Mouse (Mus musculus) embryonic stem cell, embryonic (primary cell): ENCODE data around the gene Ccm2.

Experiments used
- CTCF ChIA-PET, 4 experiments: fragments of 300-600 bp in 2 of 4; fragments of 350-600 bp in 2 of 4; sonication (Branson Sonifier 250); formaldehyde crosslinking; loops; one replicate each; lab custom pipeline; 2022; ENCODE audit warnings: inconsistent platforms in 2 of 4; lab: Charles Lee
- POLR2A ChIA-PET, 4 experiments: fragments of 300-600 bp in 2 of 4; fragments of 350-600 bp in 2 of 4; sonication (Branson Sonifier 250); formaldehyde crosslinking; loops; one replicate each; lab custom pipeline; 2022; ENCODE audit warnings: antibody characterized with exemption in 4 of 4, inconsistent platforms in 1 of 4; lab: Charles Lee

Ccm2 gene

GRCm38 (mm10) chr11:6559996-6560395, 13.3 kb downstream of the Ccm2 start:
- ChIA-PET CTCF (interaction anchor here in 2 of 4 experiments (0.5 to 1.8 kb wide), 2 partner anchors 9 to 18 kb away, joined by 4 to 5 read pairs; no protein-coding TSS in a partner anchor), POLR2A (interaction anchor here in 2 of 4 experiments (0.6 to 7.1 kb wide), 8 partner anchors 9 to 61 kb away, joined by 3 to 60 read pairs (median 6); no protein-coding TSS in a partner anchor)

GRCm38 (mm10) chr11:6560655-6561360, 14.1 kb downstream of the Ccm2 start:
- ChIA-PET POLR2A (interaction anchor here in 2 of 4 experiments (1.0 to 7.1 kb wide), 10 partner anchors 9 to 55 kb away, joined by 3 to 60 read pairs (median 4); no protein-coding TSS in a partner anchor), CTCF (interaction anchor here in 1 of 4 experiments (0.5 kb wide), 1 partner anchor 17 kb away, joined by 4 read pairs; no protein-coding TSS in a partner anchor)

- POLR2A ChIA-PET, result interaction anchor here in 2 of 4 experiments (0.9 to 7.1 kb wide), 11 partner anchors 8 to 54 kb away, joined by 3 to 60 read pairs (median 3); no protein-coding TSS in a partner anchor
- CTCF ChIA-PET, result interaction anchor here in 1 of 4 experiments (2.0 kb wide), 1 partner anchor 125 kb away, joined by 4 read pairs; no protein-coding TSS in a partner anchor
Measured at GRCm38 (mm10) chr11:6561474-6561873, 14.8 kb downstream of the Ccm2 start.

- ChIA-PET POLR2A (interaction anchor here in 3 of 4 experiments (0.5 to 7.1 kb wide), 17 partner anchors 7 to 1652 kb away, joined by 3 to 60 read pairs (median 4); partner anchors contain the start of genes Ccm2 (in 1 of the 3) and Nacad (in 1 of the 3)), CTCF (interaction anchor here in 3 of 4 experiments (0.6 to 2.0 kb wide), 3 partner anchors 66 to 547 kb away, joined by 3 to 4 read pairs (median 4); no protein-coding TSS in a partner anchor)
Measured at GRCm38 (mm10) chr11:6562359-6562758, 15.7 kb downstream of the Ccm2 start.

DNA sequence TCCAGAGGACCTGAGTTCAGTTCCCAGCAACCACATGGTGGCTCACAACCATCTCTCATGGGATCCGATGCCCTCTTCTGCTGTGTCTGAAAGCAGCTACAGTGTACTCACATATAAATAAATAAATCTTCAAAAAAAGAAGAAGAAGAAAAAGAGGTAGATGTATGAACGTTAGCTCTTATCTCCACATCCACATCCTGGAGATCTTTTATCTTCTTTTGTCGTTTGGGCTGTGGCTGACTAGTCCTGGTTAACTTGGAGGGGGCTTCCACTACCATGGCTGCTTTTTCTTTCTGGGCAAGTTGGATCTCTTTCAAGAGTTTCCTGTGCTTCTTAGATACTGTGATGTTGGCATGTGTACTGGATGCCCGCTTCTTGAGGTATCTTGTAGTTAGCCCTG, 16.5 kb downstream of the Ccm2 start:
- POLR2A ChIA-PET, result interaction anchor here in 3 of 4 experiments (0.6 to 3.5 kb wide), 8 partner anchors 8 to 63 kb away, joined by 3 to 14 read pairs (median 4); partner anchors contain the start of genes Ccm2 (in 1 of the 3), Nacad (in 1 of the 3) and Tbrg4 (in 1 of the 3)
- CTCF ChIA-PET, result interaction anchor here in 1 of 4 experiments (2.0 kb wide), 1 partner anchor 127 kb away, joined by 4 read pairs; no protein-coding TSS in a partner anchor

DNA sequence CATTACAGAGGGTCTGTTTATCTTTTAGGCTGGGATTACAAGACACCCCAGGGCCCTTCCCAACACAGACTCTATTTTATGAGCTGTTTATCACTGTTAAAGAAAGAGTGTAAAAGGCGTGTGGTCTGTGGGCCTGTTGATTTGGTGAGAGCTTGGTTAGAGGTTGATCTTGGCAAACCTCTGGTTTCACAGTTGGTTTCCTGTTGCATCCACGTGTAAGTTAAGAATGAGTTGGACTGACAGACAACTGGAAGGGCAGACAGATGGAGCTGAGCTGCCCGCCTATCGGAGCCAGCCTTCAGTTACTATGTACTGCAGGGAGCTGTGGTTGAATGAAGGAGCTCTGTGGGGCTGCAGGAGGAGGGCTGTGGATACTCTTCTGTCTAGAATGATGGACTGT, 19.8 kb downstream of the Ccm2 start:
- ChIA-PET POLR2A (interaction anchor here in 3 of 4 experiments (0.6 to 10.0 kb wide), 18 partner anchors 8 to 155 kb away, joined by 3 to 60 read pairs (median 3); partner anchors contain the start of genes Ccm2 (in 1 of the 3) and Tbrg4 (in 1 of the 3)), CTCF (interaction anchor here in 3 of 4 experiments (0.6 to 1.2 kb wide), 3 partner anchors 62 to 113 kb away, joined by 3 to 4 read pairs (median 3); no protein-coding TSS in a partner anchor)

DNA sequence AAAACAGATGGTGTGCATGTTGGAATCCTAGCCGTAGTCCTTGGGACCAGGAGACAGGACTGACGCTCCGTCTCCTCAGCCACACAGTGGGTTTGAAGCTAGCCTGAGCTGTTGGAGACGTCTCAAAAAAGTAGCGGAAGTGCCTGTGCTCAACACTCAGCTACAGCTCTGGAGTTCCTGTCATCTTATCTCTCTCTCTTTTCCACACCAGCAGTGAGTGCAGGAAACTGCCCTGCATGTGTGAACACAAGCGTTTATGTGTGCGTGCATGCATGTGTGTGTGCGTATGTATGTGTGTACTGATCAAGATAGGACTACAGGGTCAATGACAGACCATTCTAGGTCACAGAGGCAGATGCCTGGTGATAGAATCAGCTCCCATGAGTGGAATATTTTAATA, 21.3 kb downstream of the Ccm2 start:
- POLR2A ChIA-PET, result interaction anchor here (0.8 to 10.0 kb wide), 21 partner anchors 9 to 204 kb away, joined by 3 to 60 read pairs (median 5); partner anchors contain the start of gene Ccm2 (in 1 of the 4)
- CTCF ChIA-PET, result interaction anchor here in 3 of 4 experiments (0.5 to 2.5 kb wide), 5 partner anchors 9 to 165 kb away, joined by 3 to 12 read pairs (median 5); no protein-coding TSS in a partner anchor

- ChIA-PET CTCF (interaction anchor here (0.5 to 2.5 kb wide), 22 partner anchors 10 to 166 kb away, joined by 3 to 17 read pairs (median 4); partner anchors contain the start of gene H2afv (in 1 of the 4)), POLR2A (interaction anchor here (0.5 to 10.0 kb wide), 65 partner anchors 9 to 204 kb away, joined by 3 to 60 read pairs (median 3); partner anchors contain the start of genes Tbrg4 (in 4 of the 4), Ccm2 (in 1 of the 4), H2afv (in 1 of the 4) and Nacad (in 1 of the 4))
Measured at GRCm38 (mm10) chr11:6568584-6569409, 22.1 kb downstream of the Ccm2 start.

GRCm38 (mm10) chr11:6569410-6569777, 22.7 kb downstream of the Ccm2 start:
- ChIA-PET CTCF (interaction anchor here in 3 of 4 experiments (0.5 to 2.5 kb wide), 22 partner anchors 10 to 167 kb away, joined by 3 to 17 read pairs (median 4); partner anchors contain the start of gene H2afv (in 1 of the 3)), POLR2A (interaction anchor here (0.5 to 10.0 kb wide), 60 partner anchors 8 to 163 kb away, joined by 3 to 60 read pairs (median 4); partner anchors contain the start of genes Tbrg4 (in 4 of the 4), Ccm2 (in 1 of the 4), H2afv (in 1 of the 4) and Nacad (in 1 of the 4))

DNA sequence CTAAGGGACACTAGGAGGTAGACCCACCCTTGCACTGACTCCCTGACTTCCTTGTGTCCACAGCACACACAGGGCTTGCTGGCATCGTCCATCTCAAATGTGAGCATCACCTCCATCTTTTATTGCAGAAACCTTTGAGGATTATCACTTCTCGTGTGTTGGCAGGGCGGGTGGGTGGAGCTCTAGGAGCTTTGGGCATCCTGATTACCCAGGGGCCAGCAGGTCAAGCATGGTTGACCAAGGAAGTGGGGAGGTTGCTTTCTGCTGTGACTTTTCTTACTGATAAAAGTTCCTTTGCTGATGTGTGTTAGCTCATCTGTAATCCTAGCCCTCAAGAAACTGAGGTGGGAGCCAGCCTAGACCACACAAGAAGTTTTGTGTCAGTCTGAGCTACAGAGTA, 29.5 kb downstream of the Ccm2 start:
- POLR2A ChIA-PET, result interaction anchor here (0.6 to 2.4 kb wide), 26 partner anchors 9 to 319 kb away, joined by 3 to 12 read pairs (median 4); partner anchors contain the start of genes Tbrg4 (in 2 of the 4) and Nacad (in 1 of the 4)

DNA sequence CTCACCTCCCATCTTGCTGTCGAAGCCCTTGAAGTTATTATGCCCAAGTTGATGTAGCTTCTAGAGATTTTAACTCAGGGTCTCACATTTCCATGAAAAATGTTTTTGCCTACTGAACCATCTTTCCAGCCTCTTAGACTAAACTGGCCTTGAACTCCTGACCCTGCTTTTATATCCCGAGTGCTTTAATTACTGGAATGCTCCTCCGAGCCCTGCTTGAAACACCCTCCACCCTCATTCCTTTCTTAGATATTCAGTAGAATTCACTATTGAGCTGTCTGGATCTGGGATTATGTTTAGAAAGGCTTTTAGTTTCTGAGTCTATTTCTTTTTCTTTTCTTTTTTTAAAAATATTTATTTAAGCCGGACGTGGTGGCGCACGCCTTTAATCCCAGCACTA, 32.7 kb downstream of the Ccm2 start:
- ChIA-PET CTCF (interaction anchor here in 1 of 4 experiments (2.2 kb wide), 1 partner anchor 10 kb away, joined by 10 read pairs; no protein-coding TSS in a partner anchor), POLR2A (interaction anchor here in 3 of 4 experiments (0.6 to 1.8 kb wide), 5 partner anchors 13 to 61 kb away, joined by 3 to 7 read pairs (median 3); no protein-coding TSS in a partner anchor)

More for the DNA sequence above, 29.5 kb downstream of the Ccm2 start:
- CTCF ChIA-PET, result interaction anchor here in 3 of 4 experiments (0.5 to 1.1 kb wide), 4 partner anchors 28 to 1933 kb away, joined by 3 to 9 read pairs (median 6); no protein-coding TSS in a partner anchor

DNA sequence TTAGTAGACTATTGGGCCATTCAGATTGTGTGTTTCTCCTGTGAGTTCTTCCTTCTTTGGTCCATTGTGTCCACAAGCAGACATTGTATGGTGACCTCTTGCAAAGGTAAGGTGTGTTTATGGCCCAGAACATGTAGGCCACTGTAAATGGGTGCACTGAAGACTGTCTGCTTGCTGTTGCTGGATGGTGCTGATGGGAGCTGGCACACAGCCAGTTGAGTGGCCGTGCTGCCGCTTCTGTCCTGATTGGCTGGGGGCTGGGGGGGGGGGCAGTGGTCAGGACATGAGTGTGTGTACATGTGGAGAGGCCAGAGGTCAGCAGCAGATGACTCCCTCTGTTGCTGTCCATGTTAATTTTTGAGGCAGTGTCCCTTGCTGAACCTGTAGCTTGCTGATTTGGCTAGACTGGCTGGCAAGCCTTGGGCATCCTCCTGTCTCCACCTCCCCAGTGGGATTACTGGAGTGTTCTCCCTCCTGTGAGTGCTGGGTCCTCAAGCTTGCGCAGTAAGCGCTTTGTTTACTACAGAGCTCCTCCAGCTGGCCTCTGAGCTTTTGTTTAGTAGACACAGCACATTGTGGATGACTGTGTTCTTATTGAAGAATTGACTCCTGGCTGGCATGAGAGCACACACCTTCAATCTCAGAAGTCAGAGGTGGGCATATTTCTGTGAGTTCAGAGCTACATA, 33.5 kb downstream of the Ccm2 start:
- CTCF ChIA-PET, result interaction anchor here in 1 of 4 experiments (2.2 kb wide), 1 partner anchor 11 kb away, joined by 10 read pairs; no protein-coding TSS in a partner anchor
- POLR2A ChIA-PET, result interaction anchor here in 3 of 4 experiments (0.7 to 1.9 kb wide), 11 partner anchors 8 to 136 kb away, joined by 3 to 5 read pairs (median 3); no protein-coding TSS in a partner anchor

DNA sequence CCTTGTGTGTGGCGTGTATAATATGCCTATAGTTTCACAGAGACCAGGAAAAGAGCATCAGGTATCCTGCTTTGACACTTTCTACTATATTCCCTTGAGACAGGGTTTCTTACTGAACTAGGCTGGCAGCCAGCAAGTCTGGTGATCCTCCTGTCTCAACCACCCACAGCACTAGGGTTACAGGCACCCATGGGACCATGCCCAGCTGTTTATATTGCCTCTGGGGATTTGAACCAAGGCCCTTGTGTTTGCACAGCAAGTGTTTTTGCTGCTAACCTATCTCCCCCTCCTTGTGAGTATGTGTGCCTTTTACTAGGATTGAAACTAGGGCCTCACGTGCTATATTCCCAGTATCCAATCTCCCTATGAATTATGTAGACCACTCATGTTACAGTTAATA, 34.9 kb downstream of the Ccm2 start:
- ChIA-PET CTCF (no interaction called here), POLR2A (interaction anchor here in 2 of 4 experiments (0.6 to 1.9 kb wide), 5 partner anchors 11 to 139 kb away, joined by 3 to 6 read pairs (median 4); partner anchors contain the start of gene Tbrg4 (in 1 of the 2))

DNA sequence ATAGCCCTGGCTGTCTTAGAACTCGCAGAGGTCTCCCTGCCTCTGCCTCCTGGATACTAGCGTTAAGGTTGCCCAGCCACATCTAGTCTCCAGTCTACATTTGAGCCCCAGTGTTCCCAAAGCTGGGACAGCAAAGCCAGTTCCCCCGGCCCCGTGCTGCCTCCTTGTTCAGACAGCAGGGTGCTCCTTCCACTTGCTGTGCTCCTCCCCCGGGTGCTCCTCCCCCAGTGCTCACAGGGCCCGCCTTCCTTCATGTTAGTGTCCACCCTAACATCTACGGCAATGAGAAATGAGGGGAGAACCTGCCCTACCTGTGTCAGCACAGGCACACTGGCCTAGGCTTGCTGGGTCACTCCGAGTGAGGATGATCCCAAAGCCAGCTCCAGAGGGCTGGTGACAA, 39.1 kb downstream of the Ccm2 start:
- ChIA-PET POLR2A (interaction anchor here in 2 of 4 experiments (1.2 to 1.5 kb wide), 6 partner anchors 9 to 62 kb away, joined by 3 to 10 read pairs (median 3); no protein-coding TSS in a partner anchor), CTCF (interaction anchor here in 1 of 4 experiments (1.2 kb wide), 1 partner anchor 13 kb away, joined by 5 read pairs; no protein-coding TSS in a partner anchor)

DNA sequence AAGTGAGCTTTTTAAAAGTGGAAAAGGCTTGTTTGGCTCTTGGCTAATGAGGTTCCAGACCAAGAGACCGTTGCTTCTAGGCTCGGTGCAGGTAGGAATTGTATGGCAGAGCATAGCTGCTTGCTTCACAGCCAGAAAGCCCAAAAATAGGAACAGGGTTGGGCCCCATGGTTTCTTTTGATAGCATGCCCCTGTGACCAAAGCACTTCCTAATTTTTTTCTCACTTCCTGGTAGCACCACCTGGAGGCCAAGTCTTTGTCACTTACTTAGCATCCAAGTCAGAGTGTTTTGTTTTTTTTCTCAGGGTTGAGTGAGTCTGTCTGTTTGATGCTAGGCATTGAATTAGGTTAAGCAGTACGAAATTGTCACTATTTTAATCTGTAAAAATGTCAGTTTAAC, 40.0 kb downstream of the Ccm2 start:
- CTCF ChIA-PET, result interaction anchor here in 2 of 4 experiments (0.6 to 1.5 kb wide), 4 partner anchors 12 to 61 kb away, joined by 3 to 7 read pairs (median 4); no protein-coding TSS in a partner anchor
- POLR2A ChIA-PET, result interaction anchor here in 2 of 4 experiments (0.8 to 3.2 kb wide), 8 partner anchors 12 to 63 kb away, joined by 3 to 13 read pairs (median 3); partner anchors contain the start of gene Tbrg4 (in 1 of the 2)
